Mouse (Mus musculus) limb, embryonic 14.5 days (tissue): ENCODE measurements around the gene Ticam1. TPM values are rescaled to one million over a fixed set of nuclear protein-coding genes. Genes with fewer than 3 reads are reported as not detected.

Experiments used
- ATAC-seq: fragments of 200-750 bp; cut with Nextera tagmentation; 2 replicates; pipeline ENCODE4 v1.8.0; 2017; ENCODE audit warnings: low read depth, moderate number of reproducible peaks, moderate TSS enrichment; ENCODE audit not compliant: low FRiP score
- DNase-seq: peaks from one replicate; pipeline ENCODE4 v3.0.0-alpha.2; 2015; ENCODE audit warnings: low spot score
- H3K27ac ChIP-seq: fragments of 300-500 bp; sonication (generic); replicated peaks from 2 replicates; pipeline ENCODE4 v1.5.1; 2014; ENCODE audit warnings: low read depth, mild to moderate bottlenecking, low read length, moderate library complexity, mixed read lengths
- H3K27me3 ChIP-seq: fragments of 300-500 bp; sonication (generic); 2 replicates; pipeline ENCODE4 v1.6.1; 2014; ENCODE audit warnings: low read length, mixed read lengths; ENCODE audit not compliant: control insufficient read depth, insufficient read depth
- H3K36me3 ChIP-seq: fragments of 300-500 bp; sonication (generic); 2 replicates; pipeline ENCODE4 v1.6.1; 2014; ENCODE audit warnings: mild to moderate bottlenecking, low read length, moderate library complexity, mixed read lengths; ENCODE audit not compliant: control insufficient read depth, insufficient read depth
- H3K4me1 ChIP-seq: fragments of 300-500 bp; sonication (generic); 2 replicates; pipeline ENCODE4 v1.6.1; 2014; ENCODE audit warnings: antibody characterized with exemption, low read length, mixed read lengths; ENCODE audit not compliant: control insufficient read depth, insufficient read depth
- H3K4me2 ChIP-seq: fragments of 300-500 bp; sonication (generic); replicated peaks from 2 replicates; pipeline ENCODE4 v1.6.1; 2014; ENCODE audit warnings: low read depth, mild to moderate bottlenecking, low read length, moderate library complexity; ENCODE audit not compliant: severe bottlenecking
- H3K4me3 ChIP-seq: fragments of 300-500 bp; sonication (generic); replicated peaks from 2 replicates; pipeline ENCODE4 v1.5.1; 2014; ENCODE audit warnings: low read length
- H3K9ac ChIP-seq: fragments of 300-500 bp; sonication (generic); 2 replicates; pipeline ENCODE4 v1.6.1; 2014; ENCODE audit warnings: mild to moderate bottlenecking, low read depth, low read length, moderate library complexity; ENCODE audit not compliant: severe bottlenecking
- H3K9me3 ChIP-seq: fragments of 300-500 bp; sonication (generic); 2 replicates; pipeline ENCODE4 v1.6.1; 2016; ENCODE audit warnings: low read length; ENCODE audit not compliant: control insufficient read depth
- POLR2A ChIP-seq: fragments of 200-500 bp; IDR thresholded peaks from 2 replicates; pipeline ENCODE4 v1.8.0; 2012; ENCODE audit warnings: inconsistent platforms, mild to moderate bottlenecking, moderate library complexity, borderline replicate concordance; ENCODE audit not compliant: insufficient read depth, insufficient read length; ENCODE audit errors: extremely low read depth
- WGBS: fragments of 180-500 bp; shearing (Covaris S2); extraction: QIAGEN DNeasy Blood & Tissue Kit; methylation state at CpG from one replicate; pipeline ENCODE4 v1.1.7; 2014; 5-methylcytosine and 5-hydroxymethylcytosine counted together
- polyA plus RNA-seq, 2 experiments: library from polyadenylated mRNA; depleted of rRNA in 1 of 2; stranded (reverse) in 1 of 2; unstranded in 1 of 2; fragments of >200 nt; fragmentation: Nextera tagmentation in 1 of 2; extraction: Ambion mirVana in 1 of 2; gene quantifications; 2 replicates each; pipeline versions ENCODE4 v1.2.1 to v1.2.3; 2012 to 2014

The Ticam1 gene
- polyA plus RNA-seq (2012; rRNA removed) (12.5 and 16.5 TPM in 2 replicates), polyA plus RNA-seq (2014; fragmentation: Nextera tagmentation; extraction: Ambion mirVana) (8.2 and 8.7 TPM in 2 replicates)

GRCm38 (mm10) chr17:56276643-56277566 lies at the start of gene Ticam1:
Gene Ticam1, minus strand, starts transcription at chr17:56276786.
- H3K27ac ChIP-seq: peak within 1 kb of the TSS; percentile 88
- DNase-seq (peak; percentile 96), ATAC-seq (peak; percentile 94)
- peak within 1 kb of the TSS; percentile 59 for H3K4me3 ChIP-seq
- TF ChIP-seq POLR2A: no peak
- H3K4me1 ChIP-seq: peaks cover 11% of the 10 kb centered on the region
- H3K27me3 ChIP-seq: no peaks in the 10 kb centered on the region
- H3K9me3 ChIP-seq: no peaks in the 10 kb centered on the region
- peak within 1 kb of the TSS; percentile 72 for H3K9ac ChIP-seq
- H3K4me2 ChIP-seq: peak within 1 kb of the TSS; percentile 71
- H3K36me3 ChIP-seq: peaks cover 34% of the 10 kb centered on the region
- 8% methylated on average over 16 of the region's 21 CpGs for WGBS

GRCm38 (mm10) chr17:56325450-56326152 lies 49.0 kb upstream of the Ticam1 start, which contains the start of gene Kdm4b:
Gene Kdm4b, plus strand, starts transcription at chr17:56326062.
- Histone ChIP-seq H3K9me3 (no peaks in the 10 kb centered on the region), H3K4me1 (peaks cover 16% of the 10 kb centered on the region), H3K36me3 (peaks cover 25% of the 10 kb centered on the region), H3K27ac (peak within 1 kb of the TSS; percentile 91), H3K9ac (peak within 1 kb of the TSS; percentile 90), H3K4me3 (peak within 1 kb of the TSS; percentile 90), H3K27me3 (no peaks in the 10 kb centered on the region), H3K4me2 (peak within 1 kb of the TSS; percentile 91)
- ATAC-seq (peak; percentile 98), DNase-seq (peak; percentile 99)
- 0 out of 2 replicates have a peak, but pooled peaks have one; percentile 53 for TF ChIP-seq POLR2A
- WGBS: under 1% methylated on average over 50 of the region's 57 CpGs

GRCm38 (mm10) chr17:56324419-56324818 lies 47.8 kb upstream of the Ticam1 start:
- Histone ChIP-seq H3K27me3 (no peaks in the 10 kb centered on the region), H3K9me3 (no peaks in the 10 kb centered on the region), H3K36me3 (peaks cover 37% of the 10 kb centered on the region), H3K9ac (no peak overlapping the region), H3K27ac (no peak overlapping the region), H3K4me1 (peaks cover 16% of the 10 kb centered on the region), H3K4me2 (no peak overlapping the region), H3K4me3 (no peak overlapping the region)
- no peak for TF ChIP-seq POLR2A
- DNase-seq (no peak), ATAC-seq (no peak)
- 54% methylated on average over 3 of the region's 3 CpGs for WGBS

GRCm38 (mm10) chr17:56309191-56309945 lies 32.8 kb upstream of the Ticam1 start:
- H3K9me3 ChIP-seq: no peaks in the 10 kb centered on the region
- no peak for TF ChIP-seq POLR2A
- ATAC-seq (no peak), DNase-seq (no peak)
- no peak overlapping the region for H3K9ac ChIP-seq
- no peak overlapping the region for H3K4me2 ChIP-seq
- H3K27ac ChIP-seq: no peak overlapping the region
- H3K27me3 ChIP-seq: no peaks in the 10 kb centered on the region
- peaks cover 14% of the 10 kb centered on the region; the same call in 1 of the 2 replicates for H3K4me1 ChIP-seq
- H3K4me3 ChIP-seq: no peak overlapping the region
- peaks cover 77% of the 10 kb centered on the region for H3K36me3 ChIP-seq
- 92% methylated on average over 15 of the region's 15 CpGs for WGBS

GRCm38 (mm10) chr17:56308088-56308487 lies 31.5 kb upstream of the Ticam1 start:
- peak overlapping the region; percentile 19; the same call in 1 of the 2 replicates for H3K27ac ChIP-seq
- peaks cover 65% of the 10 kb centered on the region for H3K36me3 ChIP-seq
- no peaks in the 10 kb centered on the region for H3K9me3 ChIP-seq
- no peaks in the 10 kb centered on the region for H3K27me3 ChIP-seq
- H3K4me2 ChIP-seq: peak overlapping the region; percentile 5; the same call in 1 of the 2 replicates
- TF ChIP-seq POLR2A: no peak
- H3K9ac ChIP-seq: 0 out of 2 replicates have a peak overlapping the region, but pooled peaks have one; percentile 4
- 59% methylated on average over 6 of the region's 6 CpGs for WGBS
- peak; percentile 66 for DNase-seq
- no peak overlapping the region for H3K4me3 ChIP-seq
- H3K4me1 ChIP-seq: peaks cover 16% of the 10 kb centered on the region
- ATAC-seq: no peak
